Mouse (Mus musculus): ENCODE data around the gene Epb41l5.

DNA sequence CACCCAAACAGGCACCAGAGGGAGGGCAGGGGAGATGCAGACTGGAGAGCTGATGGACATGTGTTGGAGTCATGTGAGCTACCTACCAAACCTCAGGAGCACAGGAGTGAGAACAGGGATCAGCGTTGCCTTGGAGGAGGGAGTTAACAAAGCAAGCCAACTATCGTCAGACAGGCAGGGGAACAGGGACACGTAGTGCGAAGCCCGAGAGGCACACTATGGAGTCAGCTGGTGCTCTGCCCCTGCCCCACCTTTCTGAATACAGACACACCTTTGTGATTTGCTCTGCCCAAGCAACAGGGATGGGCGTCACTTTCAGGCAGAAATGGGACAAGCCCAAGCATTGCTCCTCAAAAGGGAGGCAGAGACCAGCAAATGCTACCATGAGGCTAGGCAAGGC is 111.1 kb downstream of the Epb41l5 start:
- no peak for TF ChIP-seq TAL1 (IDR thresholded peaks at IDR 0.05; ENCODE audit: low read length)
- TF ChIP-seq GATA1 (IDR thresholded peaks at IDR 0.05; ENCODE audit: low read length) = no peak

Measured in erythroblast, embryonic 14.5 days (primary cell).